Mouse (Mus musculus): ENCODE measurements around the gene Enpp1.

- no peak for TF ChIP-seq CTCF (IDR thresholded peaks at IDR 0.05; ENCODE audit: insufficient read depth, low read length)
- no peak for TF ChIP-seq POLR2A (IDR thresholded peaks at IDR 0.05; ENCODE audit: borderline replicate concordance, extremely low read depth, low read depth, low read length)
These were observed 9.9 kb upstream of the Enpp1 start for GRCm38 (mm10) chr10:24721841-24722240.
